Mouse (Mus musculus) c-Kit-positive CD71-positive TER-119-positive erythroid progenitor cells, embryonic 14.5 days (primary cell): ENCODE data around the gene Gnaq.
"Not testable (repeated sequence)": the region's sequence is repeated elsewhere in the genome, so short reads cannot be mapped to it uniquely, and the experiment has no call there.

ENCODE experiments used
- DNase-seq: peaks from one replicate; pipeline ENCODE4 v3.0.0-alpha.2; 2013; ENCODE audit warnings: low spot score

The Gnaq gene

DNA sequence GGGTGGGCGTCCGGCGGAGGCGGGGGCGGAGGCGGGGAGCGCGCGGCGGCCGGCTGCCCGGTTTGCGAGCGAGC lies at the start of gene Gnaq:
Gnaq (plus strand) TSS at position 41 of the 74 bp plus-strand sequence.
- DNase-seq, result no peak

DNA sequence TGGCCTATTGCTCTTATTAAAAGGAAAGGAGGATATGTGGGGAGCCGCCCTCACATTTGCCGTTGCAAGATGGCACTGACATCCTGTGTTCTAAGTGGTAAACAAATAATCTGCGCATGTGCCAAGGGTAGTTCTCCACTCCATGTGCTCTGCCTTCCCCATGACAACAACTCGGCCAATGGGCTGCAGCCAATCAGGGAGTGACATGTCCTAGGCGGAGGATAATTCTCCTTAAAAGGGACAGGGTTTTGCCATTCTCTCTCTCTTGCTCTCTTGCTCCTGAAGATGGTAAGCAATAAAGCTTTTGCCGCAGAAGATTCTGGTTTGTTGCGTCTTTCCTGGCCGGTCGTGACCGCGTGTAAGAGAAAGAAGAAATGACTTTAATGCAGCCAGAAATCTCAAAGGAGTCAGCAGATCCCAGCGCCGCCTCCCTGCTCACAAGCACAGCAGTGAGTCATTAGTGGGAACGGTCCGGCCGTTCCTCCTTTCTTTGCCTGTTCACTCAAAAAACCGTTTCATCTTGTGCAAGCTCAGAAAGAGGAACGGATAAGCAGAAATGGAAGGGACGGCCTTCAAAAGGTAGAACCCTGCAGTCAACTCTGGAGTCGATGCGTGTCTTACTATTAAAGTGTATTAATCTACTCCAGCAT lies 48.5 kb upstream of the Gnaq start:
- not testable (repeated sequence) for DNase-seq

DNA sequence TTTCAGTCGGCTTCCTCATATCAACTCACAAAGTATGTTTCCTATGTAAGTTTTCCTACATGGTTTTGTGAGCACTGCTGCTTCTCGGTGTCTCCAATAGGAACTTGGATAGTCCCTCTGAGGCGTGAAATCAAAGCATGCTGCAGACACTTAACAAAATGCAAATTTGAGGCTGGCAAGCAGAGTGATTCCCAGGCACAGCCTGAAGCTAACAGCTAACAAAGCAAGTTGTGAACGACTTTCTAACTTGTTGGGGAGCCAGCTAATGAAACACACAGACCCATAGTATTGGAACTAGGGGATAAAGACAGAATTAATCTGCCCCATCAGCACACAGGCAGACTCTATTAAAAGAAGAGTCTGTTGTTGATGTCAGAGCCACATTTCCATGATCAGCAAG lies 47.4 kb upstream of the Gnaq start:
- DNase-seq, result no peak

DNA sequence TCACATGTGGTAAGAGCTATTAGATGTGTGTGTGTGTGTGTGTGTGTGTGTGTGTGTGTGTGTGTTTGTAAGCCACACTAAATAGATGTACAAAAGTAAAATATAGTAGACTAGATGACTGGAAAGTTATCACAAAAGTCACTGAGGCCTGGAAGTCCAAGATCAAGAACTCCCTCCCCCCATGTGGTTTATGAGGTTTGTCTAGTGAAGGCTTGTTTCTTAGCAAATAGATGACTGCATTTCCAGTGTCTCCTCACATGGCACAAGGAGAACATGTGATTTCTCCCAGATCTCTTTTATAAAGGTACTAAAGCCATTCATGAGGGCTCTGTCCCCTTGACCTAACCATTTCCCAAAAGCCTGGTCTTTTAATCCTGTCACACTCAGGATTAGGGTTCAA lies 46.5 kb upstream of the Gnaq start:
- DNase-seq, result no peak

DNA sequence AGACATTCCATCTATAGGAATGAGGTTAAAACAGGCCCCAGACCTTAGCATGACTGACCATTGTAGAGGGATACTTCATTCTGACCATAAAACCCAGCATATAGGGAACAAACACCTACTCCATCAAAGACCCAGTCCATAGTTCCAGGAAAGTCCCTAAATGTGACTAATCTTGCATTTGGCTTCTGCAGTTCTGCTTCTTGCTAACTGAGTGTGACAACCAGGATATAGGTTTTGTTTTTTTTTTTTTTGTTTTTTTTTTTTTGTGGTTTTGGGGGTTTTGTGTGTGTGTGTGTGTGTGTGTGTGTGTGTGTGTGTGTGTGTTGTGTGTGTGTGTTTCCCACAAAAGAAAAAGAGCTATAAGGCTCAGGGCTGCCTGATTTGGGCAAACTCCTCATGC lies 46.0 kb upstream of the Gnaq start:
- no peak for DNase-seq

DNA sequence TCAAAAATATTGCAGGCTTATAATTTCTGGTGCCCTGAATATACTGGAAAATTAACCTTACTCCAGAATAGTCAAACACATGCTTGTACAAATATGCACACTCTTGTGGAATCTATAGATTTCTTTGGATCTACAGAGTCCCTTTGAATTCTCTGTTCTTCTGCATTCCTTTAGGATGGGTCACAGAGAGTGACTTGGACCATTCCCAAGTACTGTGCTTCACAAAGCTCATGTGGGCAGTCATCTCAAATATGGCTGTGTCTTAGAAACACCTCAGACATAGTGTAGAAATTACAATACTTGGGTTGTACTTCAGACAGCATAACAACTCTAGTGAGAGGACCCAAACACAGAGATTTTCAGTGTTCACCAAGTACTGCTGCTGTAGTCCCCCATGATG lies 45.2 kb upstream of the Gnaq start:
- DNase-seq, result no peak

DNA sequence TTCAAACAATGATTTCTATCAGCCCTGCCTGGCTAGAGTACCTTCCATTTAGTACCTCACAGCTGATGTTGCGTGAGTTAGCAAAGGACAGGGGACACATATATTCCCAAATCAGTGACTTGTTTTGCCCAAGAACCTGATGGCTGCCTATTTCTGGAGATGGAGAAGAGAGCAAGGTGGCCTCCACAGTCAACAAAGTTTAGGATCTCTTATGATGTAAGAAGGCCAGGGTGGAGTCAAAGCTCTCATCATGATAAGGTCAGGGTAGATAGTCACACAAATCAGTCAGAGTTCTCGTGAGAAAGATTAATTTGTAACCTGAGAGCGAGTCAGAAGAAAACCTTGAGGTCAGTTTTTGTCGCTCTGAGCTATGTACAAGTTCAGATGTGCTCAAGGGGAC lies 39.0 kb upstream of the Gnaq start:
- DNase-seq, result no peak

DNA sequence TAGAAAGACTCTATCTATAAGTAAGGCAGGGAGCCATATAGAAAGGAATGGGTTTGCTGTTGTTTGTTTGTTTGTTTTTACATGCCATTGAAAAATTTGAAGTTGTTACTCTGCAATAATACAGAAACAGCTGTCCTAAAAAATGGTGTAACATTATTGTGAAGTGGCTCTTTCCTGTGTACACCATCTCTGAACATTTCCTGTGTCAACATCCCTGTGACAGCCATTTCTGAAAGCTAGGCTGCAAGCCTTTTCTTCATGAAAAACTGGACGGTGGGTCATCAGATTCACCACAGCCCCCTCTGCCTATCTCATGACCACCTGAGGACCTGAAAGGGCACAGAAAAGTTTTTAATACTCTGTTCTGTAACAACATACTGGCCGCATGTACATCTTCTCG lies 22.7 kb upstream of the Gnaq start:
- no peak for DNase-seq

DNA sequence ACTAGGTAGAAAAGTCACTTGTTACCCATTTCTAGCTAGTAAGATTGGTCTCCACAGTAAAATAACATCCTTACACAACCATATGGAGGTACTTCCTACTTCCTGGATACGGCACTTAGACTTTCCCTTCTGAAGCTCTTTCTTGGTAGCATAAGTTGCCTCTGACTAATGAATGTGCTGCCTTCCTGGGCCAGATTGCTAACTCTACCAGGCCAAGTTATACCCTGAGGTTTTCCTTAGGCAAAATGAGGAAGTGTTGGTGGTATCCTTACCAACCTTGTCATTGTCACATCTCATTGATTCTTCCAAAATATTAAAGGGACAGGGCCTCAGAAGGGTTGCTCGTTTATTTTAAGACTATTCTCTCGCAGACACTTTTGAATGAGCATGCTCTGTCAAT lies 22.0 kb upstream of the Gnaq start:
- no peak for DNase-seq

DNA sequence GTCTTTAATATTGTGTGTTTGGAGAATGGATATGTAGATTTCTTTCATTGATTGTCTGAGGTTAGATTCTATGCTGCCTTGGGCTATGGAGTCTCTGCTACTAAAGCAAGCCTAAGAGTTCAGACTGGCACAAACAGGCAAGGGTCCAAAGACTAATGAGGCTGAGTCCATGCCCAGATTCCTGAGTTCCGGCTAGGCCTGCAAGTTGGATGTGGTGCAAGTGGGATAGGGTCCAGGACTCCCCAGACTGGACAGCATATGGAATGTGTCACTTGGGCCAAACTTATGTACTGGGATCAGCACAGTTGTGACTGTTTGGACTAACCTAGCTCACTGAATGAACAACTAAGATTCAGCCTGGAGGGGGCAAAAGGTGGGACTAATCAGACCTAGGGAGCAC lies 19.3 kb upstream of the Gnaq start:
- DNase-seq, result no peak

DNA sequence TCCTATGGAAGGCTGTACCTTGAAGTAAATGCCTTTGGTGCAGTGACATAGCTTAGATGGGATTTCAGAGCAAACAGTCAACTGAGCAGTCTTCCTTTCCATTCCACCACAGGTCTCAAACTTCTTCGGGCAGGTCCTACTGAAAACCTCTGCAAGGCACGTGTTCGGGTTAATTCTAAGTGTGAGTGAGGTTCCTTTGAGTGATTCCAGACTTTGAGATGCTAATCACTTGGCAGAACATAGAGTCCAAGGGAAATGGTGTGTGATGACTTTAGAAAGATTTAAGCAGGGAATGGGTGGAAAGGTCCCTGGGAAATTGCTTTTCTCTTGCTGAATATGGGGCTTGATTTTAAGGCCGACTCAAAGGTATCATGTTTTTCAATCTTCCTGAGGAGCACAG lies 14.2 kb upstream of the Gnaq start:
- DNase-seq, result no peak

DNA sequence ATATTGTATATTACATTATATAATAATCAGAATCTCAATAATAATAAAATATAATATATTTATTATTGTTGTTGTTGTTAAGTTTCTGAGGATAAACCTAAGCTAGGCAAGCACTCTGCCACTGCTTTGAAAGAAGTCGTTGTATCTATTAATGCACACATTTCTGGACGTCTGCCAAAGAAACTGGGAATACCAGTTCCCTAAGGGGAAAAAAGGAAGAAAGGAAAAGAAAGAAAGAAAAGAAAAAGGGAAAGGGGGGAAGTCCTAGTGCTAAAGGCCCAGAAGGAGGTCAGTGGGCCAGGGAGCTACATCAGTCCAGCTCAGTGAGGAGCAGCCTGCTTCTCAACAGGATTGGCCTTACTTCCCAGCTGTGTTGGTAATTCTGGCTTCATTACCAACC lies 11.3 kb upstream of the Gnaq start:
- DNase-seq, result no peak

DNA sequence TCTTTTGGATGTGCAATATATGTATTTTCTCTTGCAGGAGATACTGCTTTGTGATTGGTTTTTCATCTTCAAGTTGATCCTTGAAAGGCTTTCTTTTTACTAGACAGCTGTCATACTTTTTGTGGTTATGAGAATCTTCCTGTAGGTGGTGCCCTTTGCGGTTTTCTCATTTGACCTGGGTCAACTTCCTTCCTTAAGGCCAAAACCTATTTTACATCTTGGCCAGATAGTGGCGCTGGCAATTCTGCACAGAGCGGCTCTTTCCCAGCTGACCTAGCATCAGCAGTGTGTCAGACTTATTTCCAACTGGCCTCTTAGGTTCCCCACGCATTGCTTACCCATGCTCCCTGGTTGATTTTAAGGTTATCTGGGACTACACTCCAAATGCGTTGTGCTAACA lies 3.9 kb upstream of the Gnaq start:
- no peak for DNase-seq

DNA sequence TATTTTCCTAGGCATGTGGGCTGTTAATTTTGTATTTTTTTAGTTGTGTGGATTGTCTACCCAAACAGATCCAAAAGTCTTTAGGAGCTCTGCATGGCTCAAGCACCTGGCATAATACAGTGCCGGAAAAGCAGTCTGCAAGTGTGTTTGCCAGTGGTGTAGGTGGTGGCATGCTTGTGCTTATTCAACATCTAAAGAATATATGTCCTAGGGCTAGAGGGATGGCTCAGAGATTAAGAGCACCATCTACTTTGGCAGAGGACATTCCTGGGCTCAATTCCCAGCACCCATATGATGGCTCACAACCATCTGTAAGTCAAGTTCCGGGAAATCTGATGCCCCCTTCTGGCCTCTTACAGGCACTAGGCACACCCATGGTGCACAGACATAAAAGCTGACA lies 3.5 kb upstream of the Gnaq start:
- DNase-seq, result no peak

DNA sequence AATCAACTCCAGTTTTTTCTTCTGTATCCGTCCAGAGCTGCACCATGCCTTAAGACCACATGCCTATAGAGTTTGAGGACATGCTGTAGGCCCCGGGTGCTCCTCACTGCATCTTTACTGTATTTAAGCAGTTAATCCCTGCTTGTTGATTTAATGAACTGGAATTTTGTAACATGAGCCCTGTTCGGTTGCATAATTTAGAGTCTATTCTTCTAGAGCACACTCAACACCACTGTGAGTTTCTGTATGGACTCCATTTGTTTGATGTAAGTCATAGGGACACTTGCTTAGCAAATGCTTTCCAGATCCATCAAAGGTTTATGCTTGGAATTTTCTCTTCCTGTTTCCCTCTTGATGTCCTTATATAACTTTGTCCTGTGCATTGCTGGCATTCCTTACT lies 2.2 kb upstream of the Gnaq start:
- no peak for DNase-seq

DNA sequence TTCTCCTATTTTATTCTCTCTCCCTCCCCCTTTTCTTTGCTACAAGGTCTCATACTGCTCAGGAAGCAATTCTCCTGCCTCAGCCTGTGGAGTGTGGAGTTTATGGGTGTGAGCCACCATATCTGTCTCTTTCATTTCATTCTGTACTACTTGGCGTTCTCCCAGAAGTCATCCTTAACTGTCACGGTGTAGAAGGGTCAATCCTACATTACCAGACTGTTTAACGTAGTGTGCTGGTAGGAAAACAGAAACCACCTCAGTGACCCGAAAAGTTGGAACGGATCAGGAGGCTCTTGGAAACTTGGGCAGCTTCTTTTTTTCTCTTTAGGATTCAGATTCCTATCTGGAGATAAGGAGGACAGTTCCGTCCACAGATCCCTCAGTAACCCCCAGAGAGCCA lies 800 bp upstream of the Gnaq start:
- DNase-seq, result no peak

DNA sequence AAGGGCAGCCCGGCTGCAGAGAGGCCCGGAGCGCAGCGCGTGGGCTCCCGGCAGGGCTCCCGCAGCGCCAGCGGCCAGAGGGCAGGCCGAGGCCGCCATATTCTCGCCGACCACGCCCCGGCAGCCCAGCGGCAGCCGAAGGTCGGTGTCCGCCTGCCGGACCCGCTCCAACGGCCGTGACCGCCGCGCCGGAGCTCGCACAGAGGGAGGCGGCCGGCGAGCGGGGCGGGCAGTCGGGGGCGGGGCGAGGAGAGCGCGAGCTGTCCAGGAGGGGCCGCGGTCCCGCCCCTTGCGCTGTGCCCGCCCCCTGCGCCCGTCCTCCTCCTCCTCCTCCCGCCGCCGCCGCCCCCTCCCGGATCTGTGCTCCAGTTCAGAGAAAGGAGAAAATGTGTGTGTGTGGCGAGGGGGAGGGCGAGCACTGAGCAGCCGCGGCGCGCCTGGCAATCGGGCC lies 266 bp upstream of the Gnaq start:
- DNase-seq, result peak; percentile 51

DNA sequence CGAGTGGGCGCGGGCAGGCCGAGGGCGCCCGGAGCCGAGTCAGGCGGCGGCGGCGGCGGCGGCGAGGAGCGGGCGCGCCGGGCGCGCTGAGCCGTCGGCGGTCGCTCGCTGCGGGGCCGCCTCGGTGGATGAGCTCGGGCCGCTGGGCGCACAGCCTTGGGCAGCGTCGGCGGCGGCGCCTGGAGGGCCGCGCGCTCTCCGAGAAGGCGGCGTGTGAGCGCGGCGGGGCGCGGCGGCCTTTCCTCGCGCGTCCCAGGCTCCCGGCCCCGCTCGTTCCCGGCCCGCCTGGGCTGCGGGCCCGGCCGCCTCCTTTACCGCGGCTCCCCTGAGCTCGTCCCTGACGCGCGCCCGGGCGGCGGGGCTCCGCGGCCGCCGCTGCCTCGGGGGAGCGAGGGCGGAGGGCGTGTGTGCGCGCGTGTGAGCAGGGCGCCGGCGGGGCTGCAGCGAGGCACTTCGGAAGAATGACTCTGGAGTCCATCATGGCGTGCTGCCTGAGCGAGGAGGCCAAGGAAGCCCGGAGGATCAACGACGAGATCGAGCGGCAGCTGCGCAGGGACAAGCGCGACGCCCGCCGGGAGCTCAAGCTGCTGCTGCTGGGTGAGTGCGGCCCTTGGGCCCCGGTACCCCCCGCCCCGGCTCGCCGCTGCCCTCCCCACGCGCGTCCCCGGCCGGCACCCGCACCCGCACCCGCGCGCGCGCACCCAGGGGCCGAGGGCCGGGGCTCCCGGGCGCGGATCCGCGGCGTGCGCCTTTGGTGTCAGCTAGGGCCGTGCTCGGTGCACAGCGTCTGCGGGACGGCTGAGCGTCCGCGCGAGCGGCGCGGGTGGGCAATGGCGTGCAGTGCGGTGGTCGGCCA lies 462 bp downstream of the Gnaq start:
- no peak for DNase-seq

DNA sequence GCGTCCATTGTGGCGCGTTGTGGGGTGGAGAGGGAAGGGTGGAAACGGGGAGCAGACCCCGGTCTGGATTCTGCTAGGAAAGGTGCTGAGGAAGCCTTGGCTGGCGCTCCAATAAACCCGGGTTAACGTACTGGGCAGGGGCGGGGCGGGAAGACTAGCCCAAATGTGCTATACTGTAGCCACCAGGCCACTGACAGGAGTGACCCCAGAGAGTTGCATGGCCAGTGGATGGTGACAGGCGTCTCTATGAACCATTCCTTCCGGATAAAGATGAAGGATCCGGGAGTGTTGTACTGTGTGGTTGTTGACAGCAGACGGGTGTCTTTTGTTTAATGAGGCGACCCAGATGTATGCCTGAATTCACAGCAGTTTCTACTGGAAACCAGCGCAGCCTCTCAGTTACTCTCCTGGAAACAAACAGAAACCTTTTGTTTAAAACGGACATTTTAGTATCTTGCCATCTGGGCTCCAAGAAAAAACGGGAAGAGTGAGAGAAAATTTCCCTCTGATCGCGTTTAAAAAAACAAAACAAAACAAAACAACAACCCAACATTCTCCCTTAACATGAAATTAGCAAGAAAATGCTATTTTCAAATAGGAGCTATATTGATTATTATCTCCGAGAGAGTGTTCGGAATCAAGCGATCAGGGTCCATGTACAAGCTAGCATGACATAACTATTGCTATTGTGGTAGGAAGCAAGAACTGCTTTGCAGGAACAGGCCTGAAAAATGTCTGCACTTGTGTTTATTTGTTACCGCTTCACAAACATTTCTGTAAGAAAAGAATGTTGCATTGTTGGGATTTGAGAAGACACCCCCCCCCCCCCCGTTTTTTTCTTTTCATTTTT lies 1.3 kb downstream of the Gnaq start:
- DNase-seq, result no peak

DNA sequence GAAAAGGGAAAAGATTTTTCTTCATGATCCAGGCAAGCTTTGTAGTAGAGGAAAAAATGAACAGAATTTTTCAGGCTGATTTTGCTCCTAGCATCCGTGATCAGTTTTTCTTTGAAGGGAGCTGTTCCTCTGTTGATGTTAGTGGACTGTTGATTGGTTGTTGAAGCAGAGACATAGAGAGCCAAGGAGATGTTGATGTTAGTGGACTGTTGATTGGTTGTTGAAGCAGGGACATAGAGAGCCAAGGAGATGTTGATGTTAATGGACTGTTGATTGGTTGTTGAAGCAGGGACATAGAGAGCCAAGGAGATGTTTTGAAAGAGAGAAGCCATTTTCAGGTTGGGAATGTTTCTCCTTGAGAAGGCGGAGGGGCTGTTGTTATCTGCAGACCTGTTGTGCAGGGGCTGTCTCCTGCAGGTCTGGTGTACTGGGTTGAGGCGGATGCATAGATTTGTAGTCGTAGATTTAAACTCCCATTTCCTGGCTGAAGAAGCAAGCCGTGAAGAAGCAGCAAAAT lies 5.5 kb downstream of the Gnaq start:
- DNase-seq, result no peak

DNA sequence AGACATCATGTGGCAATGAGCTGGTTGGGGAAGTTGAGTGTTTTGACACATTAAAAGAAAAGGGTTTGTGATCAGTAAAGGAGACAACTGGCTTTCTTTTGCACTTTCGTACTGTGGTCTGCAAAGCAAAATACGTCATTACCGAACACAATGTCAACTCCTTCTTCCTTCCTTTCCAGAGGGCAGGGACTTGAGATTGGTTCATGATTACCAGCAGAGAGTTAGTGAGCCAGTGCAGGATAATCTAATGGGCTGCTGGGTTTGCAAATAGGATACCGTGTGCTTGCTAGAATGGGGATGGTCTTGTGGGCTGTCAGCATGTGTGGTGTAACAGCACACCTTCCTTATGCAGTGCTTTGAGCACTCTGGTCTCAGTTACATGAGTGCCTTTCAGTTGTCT lies 8.1 kb downstream of the Gnaq start:
- DNase-seq, result no peak

DNA sequence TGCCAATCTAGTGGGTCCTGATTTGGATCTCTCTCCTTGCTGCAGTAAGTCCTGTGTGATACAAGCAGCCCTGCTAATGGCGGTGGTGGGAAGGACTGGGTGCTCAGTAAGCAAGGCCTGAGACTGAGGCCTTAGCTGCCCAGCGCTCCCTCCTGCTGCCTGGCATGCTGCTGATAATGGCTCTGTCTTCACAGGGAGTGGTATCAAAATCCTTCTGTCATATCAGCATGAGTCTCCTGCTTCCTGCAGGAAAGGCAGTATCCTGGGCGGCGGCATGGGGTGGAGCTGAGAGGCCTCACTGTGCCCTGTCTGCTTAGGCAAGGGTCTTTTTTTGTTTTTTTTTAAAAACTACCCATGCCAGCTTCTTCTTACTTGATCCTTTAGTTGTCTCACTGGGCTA lies 9.2 kb downstream of the Gnaq start:
- DNase-seq, result no peak

DNA sequence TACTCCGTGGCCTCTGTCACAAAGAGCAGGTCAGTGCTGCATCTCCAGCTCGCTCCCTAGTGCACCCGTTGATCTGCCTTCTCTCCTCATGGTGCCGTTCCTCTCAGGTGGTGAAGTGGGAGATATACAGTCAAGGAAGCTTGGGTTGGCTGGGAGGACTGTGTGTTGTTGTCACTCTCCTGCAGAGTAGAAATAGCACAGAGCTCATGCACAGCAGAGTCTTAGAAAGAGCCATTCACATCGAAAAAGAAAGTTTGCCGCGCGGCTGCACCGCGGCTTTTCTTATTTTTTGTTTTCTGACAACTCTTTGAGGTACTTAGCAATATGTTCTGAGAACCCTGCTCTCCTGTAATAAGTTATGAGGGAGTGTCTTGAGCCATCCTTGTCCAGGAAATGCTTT lies 10.4 kb downstream of the Gnaq start:
- no peak for DNase-seq
